Mouse (Mus musculus): Measurements from ENCODE around the gene Hist3h2ba.

GRCm38 (mm10) chr11:58914461-58915028 lies 34.2 kb upstream of the Hist3h2ba start:
- TF ChIP-seq ZC3H11A (IDR thresholded peaks at IDR 0.05; ENCODE audit: borderline replicate concordance, low read depth, low read length) (no peak), HCFC1 (IDR thresholded peaks at IDR 0.05; ENCODE audit: borderline replicate concordance, insufficient read depth, low read length) (no peak)
